Mouse (Mus musculus) myocyte (in vitro differentiated cells): Measurements from ENCODE around the gene Cmas. TPM values are rescaled to one million over a fixed set of nuclear protein-coding genes. Genes with fewer than 3 reads are reported as not detected.

Source experiments
- H3K27me3 ChIP-seq: one replicate; pipeline ENCODE4 v1.6.1; 2011; ENCODE audit not compliant: control insufficient read depth, insufficient read depth, insufficient read length
- H3K36me3 ChIP-seq: one replicate; pipeline ENCODE4 v1.6.1; 2011; ENCODE audit not compliant: control insufficient read depth, insufficient read depth
- H3K4me2 ChIP-seq: one replicate; pipeline ENCODE4 v1.6.1; 2011; ENCODE audit warnings: low read depth, control low read depth
- H3K4me3 ChIP-seq: one replicate; pipeline ENCODE4 v1.5.1; 2011; ENCODE audit warnings: mild to moderate bottlenecking, control low read depth, moderate library complexity
- H3K79me2 ChIP-seq: one replicate; pipeline ENCODE4 v1.6.1; 2011; ENCODE audit not compliant: control insufficient read depth, insufficient read depth
- H3ac ChIP-seq: one replicate; pipeline ENCODE4 v1.6.1; 2011; ENCODE audit not compliant: control insufficient read depth, insufficient read length
- CEBPB ChIP-seq: IDR thresholded peaks from 2 replicates; pipeline ENCODE4 v1.6.1; 2011; ENCODE audit warnings: mild to moderate bottlenecking, moderate library complexity; ENCODE audit not compliant: poor library complexity, insufficient read depth, severe bottlenecking
- E2F4 ChIP-seq: IDR thresholded peaks from one replicate; pipeline ENCODE4 v1.6.1; 2011; ENCODE audit warnings: mild to moderate bottlenecking, control low read depth, moderate library complexity; ENCODE audit not compliant: insufficient read depth
- MAX ChIP-seq: IDR thresholded peaks from one replicate; pipeline ENCODE4 v1.6.1; 2011; ENCODE audit warnings: low read depth, mild to moderate bottlenecking, control low read depth
- MYOD1 ChIP-seq, 3 experiments: IDR thresholded peaks; one replicate each; pipeline ENCODE4 v1.6.1; 2011; ENCODE audit warnings: control low read depth in 2 of 3, low read depth in 2 of 3, mild to moderate bottlenecking in 2 of 3, moderate library complexity in 1 of 3; ENCODE audit not compliant: insufficient read length in 2 of 3, control insufficient read depth in 1 of 3
- MYOG ChIP-seq, 3 experiments: IDR thresholded peaks; one replicate each; pipeline ENCODE4 v1.6.1; 2011; ENCODE audit warnings: control low read depth in 2 of 3, low read depth in 2 of 3, mild to moderate bottlenecking in 2 of 3; ENCODE audit not compliant: insufficient read length in 2 of 3, control insufficient read depth in 1 of 3, insufficient read depth in 1 of 3
- POLR2A ChIP-seq: IDR thresholded peaks from one replicate; pipeline ENCODE4 v1.6.1; 2011; ENCODE audit warnings: low read depth, mild to moderate bottlenecking, control low read depth, moderate library complexity; ENCODE audit not compliant: insufficient read length
- POLR2AphosphoS2 ChIP-seq: IDR thresholded peaks from one replicate; pipeline ENCODE4 v1.6.1; 2011; ENCODE audit warnings: low read depth, control low read depth; ENCODE audit not compliant: insufficient read length
- REST ChIP-seq: IDR thresholded peaks from one replicate; pipeline ENCODE4 v1.6.1; 2011; ENCODE audit warnings: mild to moderate bottlenecking, control low read depth, moderate library complexity; ENCODE audit not compliant: insufficient read depth, insufficient read length
- SRF ChIP-seq: IDR thresholded peaks from one replicate; pipeline ENCODE4 v1.6.1; 2011; ENCODE audit warnings: low read depth; ENCODE audit not compliant: control insufficient read depth, insufficient read length
- TCF12 ChIP-seq: IDR thresholded peaks from one replicate; pipeline ENCODE4 v1.6.1; 2011; ENCODE audit warnings: mild to moderate bottlenecking, control low read depth; ENCODE audit not compliant: poor library complexity, insufficient read depth, severe bottlenecking
- TCF3 ChIP-seq: IDR thresholded peaks from one replicate; pipeline ENCODE4 v1.6.1; 2011; ENCODE audit warnings: low read depth, control low read depth; ENCODE audit not compliant: insufficient read length
- USF1 ChIP-seq: IDR thresholded peaks from one replicate; pipeline ENCODE4 v1.6.1; 2011; ENCODE audit warnings: low read depth, mild to moderate bottlenecking, control low read depth, moderate library complexity
- polyA plus RNA-seq: library from polyadenylated mRNA; unstranded; fragments of >200 nt; fragmentation: generic; extraction: Trizol; gene quantifications from one replicate; pipeline ENCODE4 v1.2.1, GENCODE M21; 2012; ENCODE audit warnings: missing spikeins

Gene Cmas
- polyA plus RNA-seq, 1 experiment, result 27.8 TPM

DNA sequence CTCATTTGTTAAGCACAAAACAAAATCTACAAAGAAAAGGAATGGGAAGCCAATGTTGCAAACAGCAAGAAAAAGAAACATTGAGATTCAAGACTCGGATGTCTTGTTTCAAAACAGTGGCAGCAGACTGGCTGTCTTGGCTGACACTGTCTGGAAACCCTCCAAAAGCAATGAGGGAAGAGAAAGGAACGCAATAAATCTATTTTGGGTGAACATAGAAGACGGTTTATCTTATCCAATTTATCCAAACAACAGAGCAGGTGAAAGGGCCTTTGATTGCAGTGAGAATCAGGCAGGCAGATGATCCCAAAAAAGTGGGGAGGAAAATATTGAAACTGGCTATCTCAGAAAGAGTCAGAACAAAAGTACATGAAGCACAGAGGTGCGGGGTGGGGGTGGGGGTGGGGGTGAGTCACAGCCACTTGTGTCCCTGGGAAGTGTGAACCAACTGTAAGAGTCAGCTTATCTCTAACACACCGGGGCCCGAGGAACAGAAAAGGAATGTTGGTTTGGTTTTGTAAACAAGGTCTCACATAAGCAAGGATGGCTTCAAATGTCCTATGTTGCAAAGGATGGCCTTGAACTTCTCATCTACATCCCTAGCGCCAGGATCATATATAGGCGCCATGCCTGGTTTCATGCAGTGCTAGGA is 8.3 kb upstream of the Cmas start:
- no peaks in the 10 kb centered on the region for H3K36me3 ChIP-seq
- H3K4me3 ChIP-seq, result no peak overlapping the region
- H3K4me2 ChIP-seq, result no peak overlapping the region
- no peaks in the 10 kb centered on the region for H3K79me2 ChIP-seq
- H3ac ChIP-seq, result no peak overlapping the region
- no peak for TF ChIP-seq MAX
- no peak for TF ChIP-seq E2F4
- no peak for TF ChIP-seq TCF12
- TF ChIP-seq TCF3, result no peak
- no peak for TF ChIP-seq CEBPB
- no peak for TF ChIP-seq REST
- TF ChIP-seq SRF, result no peak
- no peak for TF ChIP-seq POLR2AphosphoS2
- TF ChIP-seq USF1, result no peak
- no peak for TF ChIP-seq MYOD1 (IDR thresholded peaks at IDR 0.05; ENCODE audit: control insufficient read depth in 1 of 3, insufficient read length in 2 of 3, low read depth in 2 of 3)
- no peak for TF ChIP-seq MYOG (IDR thresholded peaks at IDR 0.05; ENCODE audit: control insufficient read depth in 1 of 3, insufficient read depth in 1 of 3, insufficient read length in 2 of 3, low read depth in 2 of 3)
- no peak for TF ChIP-seq POLR2A
- H3K27me3 ChIP-seq, result no peaks in the 10 kb centered on the region

DNA sequence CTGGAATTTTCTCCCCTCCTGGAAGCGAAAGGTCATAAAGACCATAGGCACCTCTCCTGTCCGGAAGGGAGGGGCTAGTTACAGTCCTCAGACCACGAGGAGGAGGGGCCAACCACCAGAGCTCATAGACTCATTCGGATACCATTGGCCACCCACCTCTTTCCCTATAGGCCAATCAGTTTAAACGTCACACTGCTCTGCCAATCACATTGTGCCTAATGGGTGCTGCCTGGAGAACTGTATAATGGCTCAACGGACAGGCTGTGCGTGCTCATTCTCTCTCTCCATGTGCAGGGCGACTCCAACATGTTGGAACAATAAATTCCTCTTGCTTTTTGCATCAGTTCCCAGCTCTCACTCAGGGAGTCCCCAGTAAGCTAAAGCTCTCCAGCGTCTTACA is 5.1 kb upstream of the Cmas start:
- H3K36me3 ChIP-seq, result no peaks in the 10 kb centered on the region
- TF ChIP-seq E2F4 (no peak), MYOD1 (IDR thresholded peaks at IDR 0.05; ENCODE audit: control insufficient read depth in 1 of 3, insufficient read length in 2 of 3, low read depth in 2 of 3) (no peak), REST (no peak), MAX (no peak), POLR2A (no peak), USF1 (no peak), POLR2AphosphoS2 (no peak)
- H3ac ChIP-seq, result no peak overlapping the region
- H3K79me2 ChIP-seq, result no peaks in the 10 kb centered on the region
- H3K27me3 ChIP-seq, result peaks cover 5% of the 10 kb centered on the region
- no peak overlapping the region for H3K4me2 ChIP-seq
- no peak overlapping the region for H3K4me3 ChIP-seq

DNA sequence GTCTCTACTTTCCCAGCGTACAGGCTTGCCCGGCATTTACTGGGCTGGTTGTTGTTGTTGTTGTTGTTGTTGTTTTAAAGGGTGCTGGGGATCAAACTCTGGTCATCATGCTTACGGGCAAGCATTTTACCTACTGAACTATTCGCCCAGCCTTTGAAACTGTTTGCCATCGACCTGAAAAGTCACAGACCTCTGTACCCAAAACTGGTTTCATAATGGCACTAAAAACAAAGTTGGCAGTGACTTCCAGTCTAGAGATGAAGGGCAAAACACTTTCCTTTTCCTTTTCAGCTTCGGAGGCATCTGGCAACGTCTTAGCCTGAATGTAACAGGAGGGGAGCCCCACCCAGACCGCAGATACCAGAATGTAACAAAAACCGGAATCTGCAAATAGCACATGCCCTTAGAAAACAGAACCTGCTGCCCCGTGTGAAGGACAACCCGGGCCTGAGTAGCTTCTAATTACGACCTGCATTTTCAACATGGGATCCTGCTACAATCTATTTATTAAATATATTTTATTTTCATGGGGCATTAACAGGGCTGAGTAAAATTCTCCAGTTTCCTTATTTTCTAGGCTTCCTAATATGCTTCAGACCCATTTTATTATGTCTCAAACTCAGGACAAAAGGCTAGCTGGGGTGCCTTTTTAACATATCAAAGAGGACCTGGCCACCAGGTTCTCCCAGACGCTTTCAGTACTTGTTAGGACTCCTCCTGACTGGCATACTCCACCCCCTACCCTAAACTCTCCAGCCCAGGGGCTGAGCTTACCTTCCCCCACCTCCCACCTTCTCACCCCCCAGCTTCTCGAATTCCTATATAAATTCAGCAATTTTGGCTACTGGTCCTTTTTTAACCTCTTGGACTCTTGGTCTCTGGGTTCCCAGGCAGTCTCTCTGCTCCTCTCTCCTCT is 3.9 kb upstream of the Cmas start:
- Histone ChIP-seq H3K4me3 (no peak overlapping the region), H3K79me2 (peaks cover 5% of the 10 kb centered on the region), H3K4me2 (peak overlapping the region; percentile 16), H3K27me3 (peaks cover 5% of the 10 kb centered on the region), H3ac (no peak overlapping the region), H3K36me3 (no peaks in the 10 kb centered on the region)
- TF ChIP-seq REST, result no peak
- no peak for TF ChIP-seq MYOG (IDR thresholded peaks at IDR 0.05; ENCODE audit: control insufficient read depth in 1 of 3, insufficient read depth in 1 of 3, insufficient read length in 2 of 3, low read depth in 2 of 3)
- no peak for TF ChIP-seq TCF3
- no peak for TF ChIP-seq MYOD1 (IDR thresholded peaks at IDR 0.05; ENCODE audit: control insufficient read depth in 1 of 3, insufficient read length in 2 of 3, low read depth in 2 of 3)
- TF ChIP-seq E2F4, result no peak
- TF ChIP-seq SRF, result no peak
- TF ChIP-seq TCF12, result no peak
- TF ChIP-seq POLR2A, result no peak

DNA sequence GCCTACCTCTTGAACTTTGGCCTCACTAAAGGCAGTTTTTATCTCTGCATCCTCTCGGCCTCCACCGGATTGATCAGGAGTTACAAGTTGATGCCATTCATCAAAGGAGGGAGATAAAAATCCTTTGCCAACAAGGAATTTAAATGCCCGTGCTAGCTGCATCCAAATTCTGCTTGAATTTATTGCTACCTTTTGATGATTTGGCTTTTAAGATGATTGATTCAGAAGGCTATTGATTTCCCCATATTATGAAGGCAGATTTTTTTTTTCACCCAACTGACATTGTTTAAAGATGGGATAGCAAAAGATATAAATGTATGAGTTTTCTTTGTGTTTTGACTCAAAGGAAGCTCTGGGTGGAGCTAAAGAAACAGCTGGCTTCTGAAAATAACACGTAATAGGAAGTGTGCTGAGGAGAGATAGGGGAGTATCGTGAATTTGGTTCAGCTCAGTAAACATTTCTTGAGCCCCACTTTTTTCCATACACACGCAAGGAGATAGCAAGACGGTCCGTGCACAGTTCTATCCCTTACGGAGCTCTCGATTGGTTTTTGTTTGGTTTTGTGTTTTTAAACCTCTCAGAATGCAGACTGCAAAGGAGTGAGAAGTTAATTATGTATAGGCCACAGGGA is 964 bp downstream of the Cmas start:
- peak overlapping the region; percentile 73 for H3ac ChIP-seq
- H3K79me2 ChIP-seq, result peaks cover 5% of the 10 kb centered on the region
- no peaks in the 10 kb centered on the region for H3K36me3 ChIP-seq
- peak overlapping the region; percentile 81 for H3K4me2 ChIP-seq
- H3K27me3 ChIP-seq, result peaks cover 5% of the 10 kb centered on the region
- no peak for TF ChIP-seq USF1
- H3K4me3 ChIP-seq, result peak overlapping the region; percentile 29

DNA sequence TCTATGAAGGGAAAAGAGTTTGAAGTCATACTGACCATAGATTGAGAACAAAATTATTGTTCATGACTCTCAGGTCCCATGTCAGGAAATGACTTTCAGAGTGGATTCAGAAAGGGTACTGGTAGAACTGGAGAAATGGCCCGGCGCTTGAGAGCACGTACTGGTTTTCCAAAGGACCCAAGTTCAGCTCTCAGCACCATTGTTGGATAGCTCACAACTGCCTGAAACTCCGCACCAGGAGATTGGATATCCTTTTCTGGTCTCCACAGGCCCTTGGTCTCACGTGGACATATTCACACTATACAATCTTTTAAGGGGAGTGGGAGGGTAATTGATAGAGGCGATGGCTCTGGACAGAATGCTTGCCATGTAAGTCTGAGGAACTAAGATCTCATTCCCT is 1.5 kb downstream of the Cmas start:
- TF ChIP-seq POLR2AphosphoS2 (no peak), MYOG (IDR thresholded peaks at IDR 0.05; ENCODE audit: control insufficient read depth in 1 of 3, insufficient read depth in 1 of 3, insufficient read length in 2 of 3, low read depth in 2 of 3) (no peak), USF1 (no peak), TCF3 (no peak), CEBPB (no peak), SRF (no peak), POLR2A (no peak), TCF12 (no peak), MAX (no peak), REST (no peak), MYOD1 (IDR thresholded peaks at IDR 0.05; ENCODE audit: control insufficient read depth in 1 of 3, insufficient read length in 2 of 3, low read depth in 2 of 3) (no peak), E2F4 (no peak)
- peak overlapping the region; percentile 29 for H3K4me3 ChIP-seq

More for the DNA sequence above, 1.5 kb downstream of the Cmas start:
- H3K27me3 ChIP-seq, result peaks cover 5% of the 10 kb centered on the region
- no peak overlapping the region for H3ac ChIP-seq
- peaks cover 5% of the 10 kb centered on the region for H3K79me2 ChIP-seq
- H3K36me3 ChIP-seq, result no peaks in the 10 kb centered on the region
- H3K4me2 ChIP-seq, result peak overlapping the region; percentile 81
